Mouse (Mus musculus) hindbrain, embryonic 14.5 days (tissue): ENCODE results near the gene Slc25a17. TPM values are rescaled to one million over a fixed set of nuclear protein-coding genes. Genes with fewer than 3 reads are reported as not detected.

Experiments used
- ATAC-seq: fragments of 200-750 bp; cut with Nextera tagmentation; 2 replicates; pipeline ENCODE4 v1.8.0; 2017; ENCODE audit warnings: moderate number of reproducible peaks, mild to moderate bottlenecking, moderate TSS enrichment, moderate library complexity; ENCODE audit not compliant: low FRiP score
- DNase-seq: peaks from one replicate; pipeline ENCODE4 v3.0.0-alpha.2; 2015; ENCODE audit warnings: low spot score
- H3K27ac ChIP-seq: fragments of 300-500 bp; sonication (generic); 2 replicates; pipeline ENCODE4 v1.5.1; 2014; ENCODE audit warnings: mild to moderate bottlenecking, moderate library complexity
- H3K27me3 ChIP-seq: fragments of 300-500 bp; sonication (generic); 2 replicates; pipeline ENCODE4 v1.6.1; 2014; ENCODE audit warnings: mild to moderate bottlenecking, low read length, mixed read lengths; ENCODE audit not compliant: control insufficient read depth, insufficient read depth
- H3K36me3 ChIP-seq: fragments of 300-500 bp; sonication (generic); replicated peaks from 2 replicates; pipeline ENCODE4 v1.6.1; 2014; ENCODE audit not compliant: control insufficient read depth, insufficient read depth
- H3K4me1 ChIP-seq: fragments of 300-500 bp; sonication (generic); replicated peaks from 2 replicates; pipeline ENCODE4 v1.6.1; 2014; ENCODE audit warnings: antibody characterized with exemption, low read length, mixed read lengths; ENCODE audit not compliant: control insufficient read depth, insufficient read depth
- H3K4me2 ChIP-seq: fragments of 300-500 bp; sonication (generic); replicated peaks from 2 replicates; pipeline ENCODE4 v1.6.1; 2014; ENCODE audit warnings: mild to moderate bottlenecking, moderate library complexity
- H3K4me3 ChIP-seq: fragments of 300-500 bp; sonication (generic); replicated peaks from 2 replicates; pipeline ENCODE4 v1.5.1; 2014; ENCODE audit warnings: mild to moderate bottlenecking, low read length
- H3K9ac ChIP-seq: fragments of 300-500 bp; sonication (generic); 2 replicates; pipeline ENCODE4 v1.6.1; 2014
- H3K9me3 ChIP-seq: fragments of 300-500 bp; sonication (generic); 2 replicates; pipeline ENCODE4 v1.6.1; 2016; ENCODE audit warnings: low read length; ENCODE audit not compliant: control insufficient read depth
- WGBS: fragments of 180-500 bp; shearing (Covaris S2); extraction: QIAGEN DNeasy Blood & Tissue Kit; methylation state at CpG from one replicate; pipeline ENCODE4 v1.1.7; 2014; 5-methylcytosine and 5-hydroxymethylcytosine counted together
- polyA plus RNA-seq: library from polyadenylated mRNA; unstranded; fragments of >200 nt; fragmentation: Nextera tagmentation; extraction: Ambion mirVana; gene quantifications from 2 replicates; pipeline ENCODE4 v1.2.1, GENCODE M21; 2014

Slc25a17 gene
- polyA plus RNA-seq, 1 experiment from 2014 or later, result 130 TPM

- Histone ChIP-seq H3K9ac (no peak overlapping the region), H3K4me2 (no peak overlapping the region), H3K4me1 (no peaks in the 10 kb centered on the region), H3K4me3 (no peak overlapping the region), H3K27me3 (no peaks in the 10 kb centered on the region), H3K9me3 (no peaks in the 10 kb centered on the region), H3K36me3 (peaks cover 22% of the 10 kb centered on the region), H3K27ac (no peak overlapping the region)
- DNase-seq (no peak), ATAC-seq (no peak)
- WGBS, result 97% methylated on average over 3 of the region's 3 CpGs
Observed at GRCm38 (mm10) chr15:81313928-81314327, 46.7 kb downstream of the Slc25a17 start.

- no peaks in the 10 kb centered on the region for H3K4me1 ChIP-seq
Observed at GRCm38 (mm10) chr15:81311026-81311425, 49.6 kb downstream of the Slc25a17 start.

GRCm38 (mm10) chr15:81310353-81310752, 50.3 kb downstream of the Slc25a17 start:
- Histone ChIP-seq H3K36me3 (no peaks in the 10 kb centered on the region), H3K4me2 (no peak overlapping the region), H3K9me3 (no peaks in the 10 kb centered on the region), H3K4me3 (no peak overlapping the region), H3K27ac (no peak overlapping the region), H3K4me1 (no peaks in the 10 kb centered on the region), H3K9ac (no peak overlapping the region), H3K27me3 (no peaks in the 10 kb centered on the region)
- 94% methylated on average over 9 of the region's 9 CpGs for WGBS
- ATAC-seq (no peak), DNase-seq (no peak)

More at GRCm38 (mm10) chr15:81311026-81311425, 49.6 kb downstream of the Slc25a17 start:
- no peak overlapping the region for H3K27ac ChIP-seq
- WGBS, result 78% methylated on average over 6 of the region's 6 CpGs
- H3K4me3 ChIP-seq, result no peak overlapping the region
- DNase-seq (no peak), ATAC-seq (no peak)
- H3K36me3 ChIP-seq, result no peaks in the 10 kb centered on the region
- H3K9me3 ChIP-seq, result no peaks in the 10 kb centered on the region
- no peak overlapping the region for H3K4me2 ChIP-seq
- no peak overlapping the region for H3K9ac ChIP-seq
- no peaks in the 10 kb centered on the region for H3K27me3 ChIP-seq

GRCm38 (mm10) chr15:81308038-81308437, 52.6 kb downstream of the Slc25a17 start:
- no peak overlapping the region for H3K4me2 ChIP-seq
- no peak overlapping the region for H3K27ac ChIP-seq
- no peaks in the 10 kb centered on the region for H3K4me1 ChIP-seq
- 93% methylated on average over 7 of the region's 7 CpGs for WGBS
- no peak overlapping the region for H3K9ac ChIP-seq
- ATAC-seq (no peak), DNase-seq (no peak)
- H3K4me3 ChIP-seq, result no peak overlapping the region
- no peaks in the 10 kb centered on the region for H3K36me3 ChIP-seq
- H3K27me3 ChIP-seq, result no peaks in the 10 kb centered on the region
- no peaks in the 10 kb centered on the region for H3K9me3 ChIP-seq

- Histone ChIP-seq H3K4me1 (no peaks in the 10 kb centered on the region), H3K9ac (no peak overlapping the region), H3K4me3 (no peak overlapping the region), H3K4me2 (no peak overlapping the region), H3K9me3 (no peaks in the 10 kb centered on the region), H3K36me3 (no peaks in the 10 kb centered on the region), H3K27me3 (no peaks in the 10 kb centered on the region), H3K27ac (no peak overlapping the region)
- ATAC-seq (no peak), DNase-seq (no peak)
- WGBS, result 97% methylated on average over 6 of the region's 6 CpGs
Observed at GRCm38 (mm10) chr15:81306501-81306900, 54.1 kb downstream of the Slc25a17 start.

- Histone ChIP-seq H3K4me2 (no peak overlapping the region), H3K4me1 (no peaks in the 10 kb centered on the region), H3K27ac (no peak overlapping the region), H3K4me3 (no peak overlapping the region), H3K9ac (no peak overlapping the region), H3K27me3 (no peaks in the 10 kb centered on the region), H3K36me3 (no peaks in the 10 kb centered on the region), H3K9me3 (no peaks in the 10 kb centered on the region)
- DNase-seq (no peak), ATAC-seq (no peak)
- 69% methylated on average over 8 of the region's 8 CpGs for WGBS
Observed at GRCm38 (mm10) chr15:81305035-81305434, 55.6 kb downstream of the Slc25a17 start.

GRCm38 (mm10) chr15:81304006-81304405, 56.6 kb downstream of the Slc25a17 start:
- no peak overlapping the region for H3K4me2 ChIP-seq
- H3K9ac ChIP-seq, result no peak overlapping the region
- H3K4me1 ChIP-seq, result no peaks in the 10 kb centered on the region
- H3K4me3 ChIP-seq, result no peak overlapping the region
- no peak for ATAC-seq
- DNase-seq, result no peak
- H3K27ac ChIP-seq, result no peak overlapping the region
- WGBS, result 98% methylated on average over 7 of the region's 7 CpGs
- no peaks in the 10 kb centered on the region for H3K9me3 ChIP-seq
- H3K27me3 ChIP-seq, result no peaks in the 10 kb centered on the region
- no peaks in the 10 kb centered on the region for H3K36me3 ChIP-seq

GRCm38 (mm10) chr15:81302151-81302808, 58.3 kb downstream of the Slc25a17 start:
- Histone ChIP-seq H3K4me3 (no peak overlapping the region), H3K27me3 (no peaks in the 10 kb centered on the region), H3K27ac (no peak overlapping the region), H3K9ac (no peak overlapping the region), H3K36me3 (no peaks in the 10 kb centered on the region), H3K4me1 (no peaks in the 10 kb centered on the region), H3K4me2 (no peak overlapping the region), H3K9me3 (no peaks in the 10 kb centered on the region)
- WGBS, result 73% methylated on average over 13 of the region's 13 CpGs
- peak; percentile 53 for DNase-seq
- no peak for ATAC-seq

- no peak for ATAC-seq
- H3K4me3 ChIP-seq, result no peak overlapping the region
Observed at GRCm38 (mm10) chr15:81301193-81302070, 59.2 kb downstream of the Slc25a17 start.

More at GRCm38 (mm10) chr15:81301193-81302070, 59.2 kb downstream of the Slc25a17 start:
- Histone ChIP-seq H3K36me3 (no peaks in the 10 kb centered on the region), H3K27ac (no peak overlapping the region), H3K4me1 (no peaks in the 10 kb centered on the region), H3K9me3 (no peaks in the 10 kb centered on the region), H3K4me2 (no peak overlapping the region), H3K9ac (no peak overlapping the region), H3K27me3 (no peaks in the 10 kb centered on the region)
- no peak for DNase-seq
- WGBS, result 73% methylated on average over 16 of the region's 16 CpGs
